Mouse (Mus musculus) retina, adult 2 months (tissue): ENCODE measurements around the gene Snx22.
A peak's percentile ranks its signal among the peaks of the same experiment; 100 is the strongest.

Source experiments
- DNase-seq: peaks from one replicate; pipeline ENCODE4 v3.0.0-alpha.2; 2012; ENCODE audit warnings: low read depth, low spot score

Snx22 gene

GRCm38 (mm10) chr9:66069583-66069982 is at the start of gene Snx22:
Gene Snx22 (minus strand): TSS chr9:66069719.
- DNase-seq: peak; percentile 33

DNA sequence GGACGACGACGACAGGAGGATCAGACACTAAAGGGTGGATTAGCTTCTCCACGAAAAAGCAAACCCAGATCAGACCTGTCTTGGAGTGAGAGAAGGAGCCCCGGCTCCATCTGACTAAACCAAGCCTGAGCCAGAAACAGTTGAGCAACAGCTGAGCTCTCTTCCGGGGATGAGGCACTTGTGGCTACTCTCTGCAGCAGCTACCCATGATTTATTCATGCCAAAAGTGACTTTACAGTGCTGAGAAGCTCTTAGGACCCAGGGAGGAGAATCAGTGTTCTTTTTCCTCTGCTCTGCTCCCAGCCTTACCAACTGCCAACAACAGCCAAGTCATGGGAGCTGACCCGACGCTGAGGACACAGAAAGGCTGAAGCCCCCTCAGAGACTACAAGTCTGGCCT is 47.4 kb upstream of the Snx22 start:
- DNase-seq: no peak

- DNase-seq: no peak
These were observed 44.8 kb upstream of the Snx22 start for GRCm38 (mm10) chr9:66114341-66114740.

- no peak for DNase-seq
These were observed 41.3 kb upstream of the Snx22 start for GRCm38 (mm10) chr9:66110611-66111379.

- no peak for DNase-seq
These were observed 40.6 kb upstream of the Snx22 start for GRCm38 (mm10) chr9:66110126-66110525.

DNA sequence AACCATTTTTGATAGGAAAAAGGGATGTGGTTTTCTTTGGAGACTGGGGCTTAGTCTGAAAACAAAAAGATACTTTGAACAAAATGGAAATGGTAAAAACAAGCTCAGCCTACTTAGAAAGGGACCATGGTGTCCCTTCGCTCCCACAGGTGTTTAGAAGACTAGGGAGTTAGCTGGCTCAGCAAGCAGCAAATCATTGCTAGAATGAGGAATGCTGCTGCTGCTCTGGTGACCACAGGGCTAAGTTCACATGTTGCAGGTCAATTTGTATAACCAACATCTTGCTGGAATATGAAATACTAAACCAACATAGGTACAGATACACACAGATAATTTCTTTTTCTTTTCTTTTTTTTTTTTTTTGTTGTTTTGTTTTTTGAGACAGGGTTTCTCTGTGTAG is 40.1 kb upstream of the Snx22 start:
- no peak for DNase-seq

DNA sequence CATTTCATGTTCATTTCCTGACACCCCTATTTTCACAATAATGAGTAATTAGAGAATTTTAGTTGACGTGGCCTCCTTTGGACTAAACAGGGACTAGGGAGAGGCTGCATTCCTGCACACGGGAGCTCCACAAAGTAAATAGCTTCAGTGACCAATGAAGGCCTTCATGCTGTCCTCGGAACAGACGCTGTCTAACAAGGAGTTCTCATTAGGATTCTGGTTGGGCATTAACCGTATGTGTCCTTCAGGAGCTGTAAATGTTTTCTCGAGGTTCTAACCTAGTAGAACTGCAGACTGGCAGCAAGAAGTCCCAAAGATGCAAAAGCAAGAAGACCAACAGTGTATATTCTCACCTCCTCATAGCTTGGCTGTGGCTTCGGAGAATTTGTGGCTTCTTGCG is 35.6 kb upstream of the Snx22 start:
- DNase-seq: no peak

DNA sequence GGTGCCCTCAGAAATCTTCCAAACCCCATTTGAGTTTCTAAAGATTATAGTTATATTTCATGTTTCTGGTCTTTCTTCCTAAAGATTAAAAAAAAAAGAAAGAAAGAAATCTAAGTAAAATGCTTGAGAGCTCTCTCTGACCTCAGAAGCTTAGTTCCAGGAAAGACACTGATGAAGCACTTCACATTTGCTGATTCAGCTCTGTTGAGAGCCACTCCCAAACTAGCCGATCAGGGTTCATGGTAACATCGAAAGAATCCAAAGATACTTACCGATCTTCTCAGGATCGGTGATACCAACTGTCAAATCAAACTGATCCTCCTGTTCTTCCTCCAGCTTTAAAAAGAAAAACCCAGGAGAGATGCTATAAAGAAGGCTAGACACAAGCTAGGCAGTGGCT is 35.1 kb upstream of the Snx22 start:
- DNase-seq: no peak

DNA sequence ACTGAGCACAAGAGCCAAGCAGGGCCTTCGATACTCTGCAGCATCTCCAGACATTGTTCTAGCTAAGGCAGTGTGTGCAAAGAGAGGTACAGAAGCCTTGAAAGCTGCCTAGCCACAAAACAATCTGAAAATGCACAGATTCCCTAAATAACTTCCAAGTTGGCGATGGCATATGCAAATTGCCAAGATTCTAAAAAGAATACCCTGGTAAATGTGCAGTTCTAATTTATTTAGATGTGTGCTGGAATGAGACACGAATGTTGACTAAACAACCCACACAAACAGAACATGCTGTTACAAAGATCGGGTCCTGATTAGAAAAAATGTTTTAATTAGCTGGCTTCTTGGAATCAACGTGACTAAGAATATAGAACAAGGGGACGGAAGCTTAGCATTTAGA is 33.1 kb upstream of the Snx22 start:
- no peak for DNase-seq

- DNase-seq: no peak
These were observed 32.1 kb upstream of the Snx22 start for GRCm38 (mm10) chr9:66101577-66101976.

GRCm38 (mm10) chr9:66092664-66093063 is 23.1 kb upstream of the Snx22 start:
- no peak for DNase-seq

- no peak for DNase-seq
These were observed 22.1 kb upstream of the Snx22 start for GRCm38 (mm10) chr9:66091327-66092231.

DNA sequence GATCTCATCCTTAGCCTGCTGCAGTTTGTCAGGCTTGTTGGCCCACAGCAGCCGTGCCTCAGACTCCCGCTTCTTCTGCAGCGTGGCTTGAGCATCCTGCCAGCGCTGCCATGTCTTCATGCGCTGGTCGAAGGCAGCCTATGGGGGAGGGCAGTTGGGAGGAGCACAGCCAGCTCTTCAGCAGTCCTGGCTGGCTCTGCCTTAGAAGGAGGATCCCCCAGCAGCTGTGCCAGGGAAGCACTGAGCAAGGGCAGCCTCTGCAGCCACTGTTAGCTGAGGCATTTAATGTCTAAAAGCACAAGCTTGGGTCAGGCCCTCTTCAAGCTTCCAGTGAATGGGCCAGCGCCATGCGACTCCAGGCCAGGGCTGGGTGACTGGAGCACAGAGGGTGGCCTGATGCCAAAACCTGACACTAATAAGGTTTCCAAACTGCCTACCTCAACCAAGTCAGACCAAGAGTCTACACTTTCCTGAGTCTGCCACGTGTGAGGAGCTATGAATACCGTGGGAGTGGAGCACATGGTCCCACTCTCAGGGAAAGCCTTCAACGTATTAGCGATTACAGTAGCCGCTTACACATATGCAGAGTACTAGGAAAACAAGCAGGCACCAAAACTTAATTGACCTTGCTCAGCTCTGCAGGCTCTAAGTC is 21.2 kb upstream of the Snx22 start:
- DNase-seq: no peak

- DNase-seq: no peak
These were observed 18.9 kb upstream of the Snx22 start for GRCm38 (mm10) chr9:66088411-66088810.

DNA sequence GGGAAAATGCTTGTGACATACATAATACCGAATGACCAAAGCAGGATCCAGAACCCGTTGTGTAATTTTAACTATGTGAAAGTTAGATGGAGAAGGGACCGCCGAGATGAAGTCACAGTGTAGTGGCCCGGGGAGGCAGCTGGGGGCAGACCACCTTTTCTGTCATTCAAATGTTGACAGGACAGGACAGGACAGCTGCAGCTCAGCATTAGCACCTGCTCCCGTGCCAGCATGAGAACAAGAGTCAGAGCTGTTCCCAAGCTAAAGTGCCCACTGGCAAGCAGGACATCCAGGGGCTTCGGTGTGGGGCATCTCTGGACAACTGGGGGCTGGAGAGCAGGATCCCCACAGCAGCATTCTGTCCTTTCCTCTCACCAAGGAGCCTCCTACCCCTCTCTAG is 17.5 kb upstream of the Snx22 start:
- DNase-seq: no peak

DNA sequence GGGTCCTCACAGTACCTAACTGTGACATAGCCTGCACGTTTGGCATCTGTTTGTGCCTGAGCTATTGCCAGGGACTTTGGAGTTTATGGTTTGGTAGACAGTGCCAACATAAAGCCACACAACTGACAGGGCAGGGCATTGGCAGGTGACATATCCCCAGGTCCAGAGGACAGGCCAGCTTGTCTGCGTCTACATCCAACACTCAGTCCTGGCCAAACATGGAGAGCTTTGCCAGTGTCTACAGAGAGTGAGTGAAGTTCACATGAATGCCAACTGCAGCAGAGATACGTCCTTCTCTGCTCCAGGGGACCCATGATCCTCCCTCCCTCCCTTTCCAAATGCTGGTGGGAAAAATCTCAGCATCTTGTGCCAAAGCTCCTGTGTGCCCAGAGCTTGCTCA is 14.7 kb upstream of the Snx22 start:
- DNase-seq: no peak

GRCm38 (mm10) chr9:66081999-66082398 is 12.5 kb upstream of the Snx22 start:
- DNase-seq: no peak

DNA sequence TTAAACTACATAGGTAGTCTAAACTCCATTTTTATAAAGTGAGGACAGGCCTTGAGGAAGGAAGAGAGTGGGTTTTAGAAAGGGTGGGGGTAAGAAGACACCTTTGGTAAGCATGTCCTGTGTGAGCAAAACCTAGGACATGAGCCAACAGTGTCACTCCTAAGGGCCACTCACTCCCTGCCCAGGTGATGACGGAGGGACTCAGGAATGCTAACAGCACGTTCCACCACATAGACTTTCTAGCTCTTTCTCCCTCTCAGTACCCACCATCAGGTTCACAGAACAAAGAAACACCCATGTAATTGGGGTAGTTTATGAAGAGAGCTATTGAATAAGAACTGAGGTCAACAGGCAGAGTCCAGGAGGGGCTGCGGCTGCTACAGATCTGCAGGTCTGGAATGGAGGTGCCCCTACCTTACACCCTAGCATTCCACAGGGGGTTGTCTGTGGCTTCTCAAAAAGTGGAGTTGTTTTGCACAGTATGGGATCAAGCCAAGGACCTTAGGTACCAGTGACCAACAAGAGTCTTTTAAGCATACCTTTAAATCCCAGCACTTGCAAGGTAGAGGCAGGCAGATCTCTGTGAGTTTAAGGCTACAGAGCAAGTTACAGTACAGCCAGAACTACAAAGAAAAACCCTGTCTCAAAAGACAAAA is 11.4 kb upstream of the Snx22 start:
- no peak for DNase-seq

- no peak for DNase-seq
These were observed 9.0 kb upstream of the Snx22 start for GRCm38 (mm10) chr9:66078493-66078892.

DNA sequence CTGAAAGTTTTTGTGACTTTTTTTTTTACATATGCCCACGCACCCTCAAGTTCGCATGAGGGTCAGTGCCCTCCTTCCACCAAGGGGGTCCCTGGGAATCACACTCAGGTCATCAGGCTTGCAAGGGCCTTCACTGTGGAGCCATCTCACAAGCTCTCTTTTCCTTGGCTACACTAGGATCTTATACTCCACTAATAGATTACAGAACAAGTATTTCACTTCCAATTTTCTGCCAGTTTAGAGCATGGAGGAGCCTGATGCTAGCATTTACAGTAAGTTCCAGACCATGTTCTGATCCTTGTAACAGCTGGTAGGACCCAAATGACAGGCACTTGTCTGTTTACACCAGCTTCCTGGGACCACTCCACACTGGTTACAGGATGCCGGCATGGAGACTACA is 8.6 kb upstream of the Snx22 start:
- no peak for DNase-seq

GRCm38 (mm10) chr9:66072754-66073153 is 3.2 kb upstream of the Snx22 start:
- no peak for DNase-seq

GRCm38 (mm10) chr9:66070151-66070550 is 632 bp upstream of the Snx22 start:
- no peak for DNase-seq
